Mouse (Mus musculus) adrenal gland, postnatal 4 days (tissue): Measurements from ENCODE around the gene Atf6b. TPM values are rescaled to one million over a fixed set of nuclear protein-coding genes. Genes with fewer than 3 reads are reported as not detected.
A peak's percentile ranks its signal among the peaks of the same experiment; 100 is the strongest.

Source experiments
- DNase-seq, 2 experiments: peaks; one replicate each; pipeline ENCODE4 v3.0.0; 2021 to 2022; ENCODE audit warnings: low spot score in 2 of 2, mixed read lengths in 2 of 2
- total RNA-seq, 2 experiments: library from RNA; stranded (reverse); gene quantifications; 2 replicates each; pipeline ENCODE4 v1.2.3; 2021

Atf6b gene
- total RNA-seq, 2 experiments from 2014 or later = 48.1 to 52.3 TPM

GRCm38 (mm10) chr17:34645256-34645829 lies 1.6 kb upstream of the Atf6b start:
- DNase-seq = no peak

- no peak for DNase-seq
These were observed 975 bp upstream of the Atf6b start for GRCm38 (mm10) chr17:34645831-34646511.

- no peak for DNase-seq
These were observed 1.4 kb downstream of the Atf6b start for GRCm38 (mm10) chr17:34648141-34648890.

- no peak for DNase-seq
These were observed 2.3 kb downstream of the Atf6b start for GRCm38 (mm10) chr17:34649106-34649864.

- no peak for DNase-seq
These were observed 3.8 kb downstream of the Atf6b start for GRCm38 (mm10) chr17:34650781-34651180.

GRCm38 (mm10) chr17:34651507-34652221 lies 4.7 kb downstream of the Atf6b start:
- no peak for DNase-seq

GRCm38 (mm10) chr17:34652546-34652945 lies 5.6 kb downstream of the Atf6b start:
- DNase-seq = no peak

DNA sequence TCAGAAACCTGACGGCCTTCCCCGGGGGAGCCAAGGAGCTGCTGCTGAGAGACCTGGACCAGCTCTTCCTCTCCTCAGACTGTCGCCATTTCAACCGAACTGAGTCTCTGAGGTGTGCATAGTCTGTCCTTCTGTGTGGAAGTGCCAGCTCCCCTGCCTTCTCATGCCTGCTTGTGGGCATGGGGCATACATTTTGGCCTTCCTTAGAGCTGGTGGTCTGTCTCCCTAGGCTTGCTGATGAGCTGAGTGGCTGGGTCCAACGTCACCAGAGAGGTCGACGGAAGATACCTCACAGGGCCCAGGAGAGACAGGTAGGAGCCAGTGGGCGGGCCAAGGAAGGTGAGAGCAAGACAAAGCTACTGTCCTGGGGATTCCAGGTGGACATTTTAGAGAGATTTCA lies 6.0 kb downstream of the Atf6b start:
- DNase-seq = no peak

DNA sequence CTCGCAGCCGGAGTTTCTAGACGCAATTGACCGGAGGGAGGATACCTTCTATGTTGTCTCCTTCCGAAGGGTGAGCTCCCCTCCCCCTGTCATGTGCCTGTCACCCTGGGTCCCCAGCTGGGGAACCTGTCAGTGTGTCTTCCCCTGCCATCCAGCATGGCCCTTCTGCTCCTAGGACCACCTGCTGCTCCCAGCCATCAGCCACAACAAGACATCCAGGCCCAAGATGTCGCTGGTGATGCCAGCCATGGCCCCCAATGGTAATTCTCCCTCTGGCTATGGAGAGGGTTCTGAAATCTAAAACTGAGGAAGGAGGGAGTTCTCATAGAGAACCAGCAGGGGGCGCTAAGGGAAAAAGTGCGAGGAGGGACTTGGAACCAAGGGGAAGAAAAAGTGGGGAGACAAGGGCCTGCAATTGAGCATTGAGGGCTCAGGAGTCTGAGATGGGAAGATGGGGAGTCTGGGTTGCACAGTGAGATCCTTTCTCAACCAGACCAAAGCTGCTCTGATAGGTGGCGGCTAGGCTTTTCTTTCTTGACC lies 6.9 kb downstream of the Atf6b start:
- DNase-seq = no peak

GRCm38 (mm10) chr17:34654392-34654791 lies 7.4 kb downstream of the Atf6b start:
- DNase-seq = no peak

DNA sequence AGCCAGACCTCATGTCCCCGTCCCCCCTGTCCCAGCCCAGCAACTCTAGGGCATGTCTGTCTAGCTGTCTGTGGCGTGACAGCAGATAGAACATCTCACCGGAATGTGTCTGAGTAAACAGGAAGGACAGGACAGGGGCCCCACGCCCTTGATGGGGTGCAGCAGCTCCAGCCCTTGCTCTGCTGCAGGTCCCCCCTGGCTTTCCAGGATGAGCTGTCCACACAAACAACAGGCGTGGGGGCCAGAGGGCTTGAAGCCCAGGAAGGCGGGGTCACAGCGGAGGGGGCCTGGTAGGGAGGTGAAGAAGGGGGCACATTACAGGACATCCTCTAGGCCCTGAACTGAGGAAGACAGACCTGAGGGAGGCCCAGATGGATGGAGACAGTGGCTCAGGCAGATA lies 8.2 kb downstream of the Atf6b start:
- DNase-seq = no peak

- peak in 1 of 2 experiments; percentile 59 for DNase-seq
These were observed 8.6 kb downstream of the Atf6b start for GRCm38 (mm10) chr17:34655581-34655991.

- no peak for DNase-seq
These were observed 9.7 kb downstream of the Atf6b start for GRCm38 (mm10) chr17:34656666-34657065.

DNA sequence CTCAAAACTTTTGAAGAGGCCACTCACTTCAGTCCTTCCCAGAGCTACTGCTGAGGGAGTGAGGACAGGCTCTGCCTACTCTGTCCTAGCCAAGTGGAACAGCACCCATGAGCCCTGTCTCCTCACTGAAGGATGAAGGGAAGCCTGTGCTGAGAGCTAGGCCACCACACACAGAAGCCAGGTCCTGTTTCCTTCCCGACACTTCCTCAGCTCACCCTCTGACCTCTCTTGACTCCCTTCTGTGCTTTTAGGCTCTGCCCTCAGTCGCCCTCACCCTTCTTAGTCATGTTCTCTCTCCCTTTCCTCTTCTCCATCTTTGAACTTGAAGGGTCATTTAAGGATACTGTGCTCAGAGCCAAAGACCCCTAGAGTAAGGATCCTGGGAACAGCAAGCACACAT lies 10.3 kb downstream of the Atf6b start:
- DNase-seq = no peak

- no peak for DNase-seq
These were observed 11.2 kb downstream of the Atf6b start for GRCm38 (mm10) chr17:34658145-34658544.

GRCm38 (mm10) chr17:34658591-34658990 lies 11.6 kb downstream of the Atf6b start:
- DNase-seq = no peak

DNA sequence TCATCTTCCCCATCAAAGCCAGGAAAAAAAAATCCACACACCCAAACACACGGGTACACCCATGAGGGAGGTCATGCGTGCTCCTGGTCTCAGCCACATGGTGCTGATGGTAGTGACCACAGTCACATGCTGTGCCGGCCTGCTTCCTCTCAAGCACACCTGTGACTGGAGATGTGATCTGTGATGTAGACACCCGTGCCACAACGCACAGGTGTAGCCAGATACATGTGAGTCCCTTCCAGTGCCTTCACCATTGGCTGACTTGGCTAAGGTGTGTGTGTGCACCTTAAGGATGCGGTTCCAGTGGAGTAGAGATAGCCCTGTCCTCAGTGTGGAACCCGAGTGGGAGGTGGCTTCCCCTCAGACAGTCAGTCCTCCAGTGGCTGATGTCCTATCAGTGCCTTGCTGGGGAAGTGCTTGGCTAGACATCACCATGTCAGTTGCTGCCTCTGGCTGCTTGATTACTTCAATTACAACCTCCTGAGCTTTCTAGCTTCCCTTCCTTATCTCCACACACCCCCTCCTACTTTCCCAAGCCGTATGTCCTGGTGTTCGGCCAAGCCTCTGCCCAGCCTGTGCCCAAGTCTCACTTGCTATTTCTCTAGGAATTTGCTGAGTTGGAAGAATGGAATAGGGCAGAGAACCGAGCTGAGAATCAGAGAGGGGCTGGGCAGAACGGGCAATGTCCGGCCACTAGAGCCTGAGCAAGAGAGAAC lies 12.4 kb downstream of the Atf6b start:
- DNase-seq = no peak

- no peak for DNase-seq
These were observed 12.9 kb downstream of the Atf6b start for GRCm38 (mm10) chr17:34659897-34660214.

- no peak for DNase-seq
These were observed 13.4 kb downstream of the Atf6b start for GRCm38 (mm10) chr17:34660259-34660820.

DNA sequence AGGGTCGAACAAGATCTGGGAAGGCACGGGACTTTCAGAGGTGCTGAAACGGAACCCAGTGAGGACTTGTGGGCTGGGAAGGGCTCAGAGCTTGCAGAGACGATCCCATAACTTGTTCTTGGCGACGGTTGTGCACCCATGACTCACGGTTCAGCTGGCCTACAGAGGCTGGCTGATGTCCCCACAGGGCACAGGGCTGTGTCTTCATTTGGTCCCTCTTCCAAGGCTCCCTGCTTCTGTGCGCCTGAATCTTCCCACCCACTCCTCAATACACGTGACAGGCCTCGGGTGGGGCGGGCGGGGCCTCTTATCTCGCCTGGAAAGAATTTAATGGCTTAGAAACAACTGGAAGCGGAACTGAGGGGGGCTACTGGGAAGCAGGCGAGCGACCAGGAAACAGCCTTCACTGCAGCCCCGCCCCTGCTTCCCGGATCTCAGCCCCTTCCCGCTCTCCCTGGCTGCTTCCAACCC lies 14.2 kb downstream of the Atf6b start:
- no peak for DNase-seq
